Mouse (Mus musculus) myocyte (in vitro differentiated cells): ENCODE measurements at regions not wholly inside any gene's neighbourhood (a gene's known extent, or its start where the extent isn't known, plus 50 kb on each side); places are given as distances from the start of the nearest gene placed in this dataset.

Experiments used
- E2F4 ChIP-seq: IDR thresholded peaks from one replicate; pipeline ENCODE4 v1.6.1; 2011; ENCODE audit warnings: mild to moderate bottlenecking, control low read depth, moderate library complexity; ENCODE audit not compliant: insufficient read depth
- MAX ChIP-seq: IDR thresholded peaks from one replicate; pipeline ENCODE4 v1.6.1; 2011; ENCODE audit warnings: low read depth, mild to moderate bottlenecking, control low read depth
- MYOG ChIP-seq, 3 experiments: IDR thresholded peaks; one replicate each; pipeline ENCODE4 v1.6.1; 2011; ENCODE audit warnings: control low read depth in 2 of 3, low read depth in 2 of 3, mild to moderate bottlenecking in 2 of 3; ENCODE audit not compliant: insufficient read length in 2 of 3, control insufficient read depth in 1 of 3, insufficient read depth in 1 of 3
- POLR2A ChIP-seq: IDR thresholded peaks from one replicate; pipeline ENCODE4 v1.6.1; 2011; ENCODE audit warnings: low read depth, mild to moderate bottlenecking, control low read depth, moderate library complexity; ENCODE audit not compliant: insufficient read length
- SRF ChIP-seq: IDR thresholded peaks from one replicate; pipeline ENCODE4 v1.6.1; 2011; ENCODE audit warnings: low read depth; ENCODE audit not compliant: control insufficient read depth, insufficient read length
- TCF12 ChIP-seq: IDR thresholded peaks from one replicate; pipeline ENCODE4 v1.6.1; 2011; ENCODE audit warnings: mild to moderate bottlenecking, control low read depth; ENCODE audit not compliant: poor library complexity, insufficient read depth, severe bottlenecking

- TF ChIP-seq MYOG (IDR thresholded peaks at IDR 0.05; ENCODE audit: control insufficient read depth in 1 of 3, insufficient read depth in 1 of 3, insufficient read length in 2 of 3, low read depth in 2 of 3) (no peak), POLR2A (no peak), E2F4 (no peak), SRF (no peak), TCF12 (no peak), MAX (no peak)
These were observed 252.7 kb upstream of the Pkn2 start for GRCm38 (mm10) chr3:143134528-143134927.
